Mouse (Mus musculus) cerebellum, adult 2 months (tissue): ENCODE measurements around the gene Cd83. TPM values are rescaled to one million over a fixed set of nuclear protein-coding genes. Genes with fewer than 3 reads are reported as not detected.
A peak's percentile ranks its signal among the peaks of the same experiment; 100 is the strongest.

Source experiments
- DNase-seq, 2 experiments: peaks; one replicate each; pipeline ENCODE4 v3.0.0; 2021
- H3K27ac ChIP-seq: fragments of 200-500 bp; 2 replicates; pipeline ENCODE4 v1.5.1; 2012; ENCODE audit warnings: low read length, control low read depth, inconsistent platforms; ENCODE audit not compliant: insufficient read depth
- H3K27me3 ChIP-seq: fragments of 200-500 bp; 2 replicates; pipeline ENCODE4 v1.6.1; 2012; ENCODE audit warnings: inconsistent platforms, mild to moderate bottlenecking, low read length, moderate library complexity; ENCODE audit not compliant: control insufficient read depth, insufficient read depth
- H3K4me1 ChIP-seq: fragments of 200-500 bp; 2 replicates; pipeline ENCODE4 v1.6.1; 2011; ENCODE audit warnings: low read length; ENCODE audit not compliant: control insufficient read depth, insufficient read depth
- H3K4me3 ChIP-seq: fragments of 200-500 bp; replicated peaks from 2 replicates; pipeline ENCODE3; 2011; ENCODE audit warnings: mild to moderate bottlenecking, low read depth, low read length, control low read depth; ENCODE audit not compliant: insufficient read depth
- CTCF ChIP-seq: fragments of 200-500 bp; IDR thresholded peaks from 2 replicates; pipeline ENCODE4 v1.5.1; 2011; ENCODE audit warnings: low read depth, mild to moderate bottlenecking, control low read depth, low read length, moderate library complexity, borderline replicate concordance; ENCODE audit not compliant: insufficient read depth
- POLR2A ChIP-seq: fragments of 200-500 bp; IDR thresholded peaks from 2 replicates; pipeline ENCODE4 v1.6.1; 2011; ENCODE audit warnings: low read length, control low read depth, borderline replicate concordance; ENCODE audit not compliant: insufficient read depth
- WGBS: fragments of 180-500 bp; shearing (Covaris S2); methylation state at CpG from one replicate; pipeline ENCODE4 v1.1.7; 2018; 5-methylcytosine and 5-hydroxymethylcytosine counted together
- polyA plus RNA-seq: library from polyadenylated mRNA; depleted of rRNA; stranded (reverse); fragments of >200 nt; gene quantifications from 2 replicates; pipeline ENCODE4 v1.2.3, GENCODE M21; 2012

Gene Cd83
- polyA plus RNA-seq, 1 experiment, result 35.7 TPM

DNA sequence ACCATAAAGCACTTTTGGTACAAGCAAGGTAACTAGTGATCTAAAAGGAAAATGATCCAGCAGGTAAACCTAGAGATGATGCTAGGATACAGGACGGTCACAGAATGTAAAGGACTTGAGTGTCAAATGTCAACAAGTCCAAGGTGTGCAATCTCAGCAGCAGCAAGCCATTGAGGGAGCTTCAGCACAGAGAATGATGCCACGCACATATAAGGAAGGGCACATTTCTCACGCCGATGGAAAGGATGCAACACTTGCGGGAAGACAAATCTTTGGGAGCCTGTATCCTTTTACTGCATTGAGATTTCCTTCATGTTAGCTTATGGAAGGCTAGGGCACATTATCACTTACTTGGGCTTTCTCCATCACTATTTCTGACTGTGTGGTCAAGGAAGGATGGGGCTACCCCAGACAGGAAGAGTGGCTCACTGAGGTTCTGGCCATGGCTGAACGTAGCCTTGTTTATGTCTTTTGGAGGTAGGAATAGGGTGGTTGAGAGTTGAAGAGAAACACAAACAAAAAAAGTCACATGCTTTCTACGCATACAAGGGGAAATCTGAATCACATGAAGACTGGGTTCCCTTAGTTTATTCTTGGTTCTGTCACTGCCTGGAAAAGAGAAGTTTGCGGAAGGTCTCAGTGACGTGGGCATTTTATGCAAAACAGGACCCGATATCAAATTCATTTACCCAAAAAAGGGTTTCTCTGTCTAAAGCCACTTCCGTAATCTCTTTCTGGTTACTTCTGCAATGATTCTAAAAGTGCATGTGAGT lies 5.8 kb downstream of the Cd83 start:
- DNase-seq, result no peak
- 96% methylated on average over 11 of the region's 11 CpGs for WGBS
- no peak overlapping the region for H3K4me3 ChIP-seq
- TF ChIP-seq CTCF (no peak), POLR2A (no peak)
- peaks cover 4% of the 10 kb centered on the region; the same call in 1 of the 2 replicates for H3K4me1 ChIP-seq
- H3K27ac ChIP-seq, result no peak overlapping the region
- no peaks in the 10 kb centered on the region for H3K27me3 ChIP-seq

- Histone ChIP-seq H3K27me3 (no peaks in the 10 kb centered on the region), H3K4me3 (no peak overlapping the region), H3K27ac (no peak overlapping the region), H3K4me1 (peaks cover 3% of the 10 kb centered on the region; the same call in 1 of the 2 replicates)
- peak; percentile 39 to 45 for DNase-seq
- 40% methylated on average over 8 of the region's 8 CpGs for WGBS
- TF ChIP-seq CTCF (peak; percentile 78), POLR2A (no peak)
Observed at GRCm38 (mm10) chr13:43795334-43795733, 10.8 kb downstream of the Cd83 start.

- 77% methylated on average over 4 of the region's 4 CpGs for WGBS
- TF ChIP-seq CTCF (no peak), POLR2A (no peak)
- Histone ChIP-seq H3K4me1 (peaks cover 3% of the 10 kb centered on the region; the same call in 1 of the 2 replicates), H3K27me3 (no peaks in the 10 kb centered on the region), H3K27ac (no peak overlapping the region), H3K4me3 (no peak overlapping the region)
- no peak for DNase-seq
Observed at GRCm38 (mm10) chr13:43798655-43799054, 14.1 kb downstream of the Cd83 start.

- TF ChIP-seq CTCF (no peak), POLR2A (no peak)
- peaks cover 6% of the 10 kb centered on the region for H3K4me1 ChIP-seq
- DNase-seq, result peak; percentile 41 to 82
- H3K27ac ChIP-seq, result no peak overlapping the region
- H3K27me3 ChIP-seq, result no peaks in the 10 kb centered on the region
- H3K4me3 ChIP-seq, result no peak overlapping the region
Observed at GRCm38 (mm10) chr13:43800136-43800535, 15.6 kb downstream of the Cd83 start.

- TF ChIP-seq POLR2A (no peak), CTCF (no peak)
- 93% methylated on average over 3 of the region's 3 CpGs for WGBS
Observed at GRCm38 (mm10) chr13:43801961-43802360, 17.4 kb downstream of the Cd83 start.

GRCm38 (mm10) chr13:43802361-43803137 lies 18.0 kb downstream of the Cd83 start:
- peaks cover 13% of the 10 kb centered on the region for H3K4me1 ChIP-seq
- H3K27ac ChIP-seq, result no peak overlapping the region
- TF ChIP-seq CTCF (no peak), POLR2A (no peak)
- DNase-seq, result no peak
- WGBS, result 95% methylated on average over 8 of the region's 8 CpGs
- no peaks in the 10 kb centered on the region for H3K27me3 ChIP-seq
- no peak overlapping the region for H3K4me3 ChIP-seq

More at GRCm38 (mm10) chr13:43801961-43802360, 17.4 kb downstream of the Cd83 start:
- no peak overlapping the region for H3K4me3 ChIP-seq
- H3K27me3 ChIP-seq, result no peaks in the 10 kb centered on the region
- no peak for DNase-seq
- no peak overlapping the region for H3K27ac ChIP-seq
- H3K4me1 ChIP-seq, result peaks cover 13% of the 10 kb centered on the region

GRCm38 (mm10) chr13:43804648-43805047 lies 20.1 kb downstream of the Cd83 start:
- Histone ChIP-seq H3K4me1 (peaks cover 13% of the 10 kb centered on the region), H3K27ac (no peak overlapping the region), H3K4me3 (no peak overlapping the region), H3K27me3 (no peaks in the 10 kb centered on the region)
- 94% methylated on average over 3 of the region's 3 CpGs for WGBS
- DNase-seq, result no peak
- TF ChIP-seq POLR2A (no peak), CTCF (peak; percentile 29; the same call in 1 of the 2 replicates)

DNA sequence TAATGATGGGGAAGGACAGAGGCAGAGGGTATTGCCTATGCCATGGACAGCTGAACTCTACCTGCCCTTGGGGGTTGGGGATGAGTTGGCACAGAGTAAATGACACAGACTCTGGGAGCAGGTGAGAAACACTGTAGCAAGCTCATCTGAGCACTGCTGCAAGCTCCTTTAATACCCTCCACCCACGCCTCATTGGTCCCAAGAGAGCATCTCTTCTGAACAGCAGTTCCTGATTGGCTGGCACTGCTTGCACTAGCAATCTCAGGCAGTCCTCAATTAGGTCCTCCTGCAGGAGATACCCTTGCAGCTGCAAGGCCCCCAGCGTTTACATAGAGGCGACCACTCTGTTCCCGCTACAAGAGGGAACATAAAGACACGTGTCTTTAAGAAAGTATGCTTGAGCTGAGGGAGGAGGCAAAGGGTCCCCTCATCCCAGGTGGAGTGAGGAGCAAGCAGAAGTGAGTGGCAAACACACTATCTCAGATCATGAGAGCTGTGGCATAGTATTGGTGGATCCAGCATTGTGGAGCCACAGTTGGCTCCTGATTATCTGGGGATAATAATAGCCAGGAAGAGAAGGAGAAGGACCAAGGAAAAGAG lies 20.7 kb downstream of the Cd83 start:
- Histone ChIP-seq H3K4me3 (no peak overlapping the region), H3K27ac (no peak overlapping the region), H3K27me3 (no peaks in the 10 kb centered on the region), H3K4me1 (peaks cover 10% of the 10 kb centered on the region)
- no peak for DNase-seq
- 86% methylated on average over 5 of the region's 5 CpGs for WGBS
- no peak for TF ChIP-seq POLR2A
- TF ChIP-seq CTCF, result no peak
